Mouse (Mus musculus) lung, postnatal 10 days (tissue): ENCODE measurements at regions not wholly inside any gene's neighbourhood (a gene's known extent, or its start where the extent isn't known, plus 50 kb on each side); places are given as distances from the start of the nearest gene placed in this dataset.

Experiments used
- DNase-seq: peaks from one replicate; pipeline ENCODE4 v3.0.0; 2021

- DNase-seq = no peak
These were observed 307.0 kb downstream of the Pcdh17 start for GRCm38 (mm10) chr14:84750195-84750867.

DNA sequence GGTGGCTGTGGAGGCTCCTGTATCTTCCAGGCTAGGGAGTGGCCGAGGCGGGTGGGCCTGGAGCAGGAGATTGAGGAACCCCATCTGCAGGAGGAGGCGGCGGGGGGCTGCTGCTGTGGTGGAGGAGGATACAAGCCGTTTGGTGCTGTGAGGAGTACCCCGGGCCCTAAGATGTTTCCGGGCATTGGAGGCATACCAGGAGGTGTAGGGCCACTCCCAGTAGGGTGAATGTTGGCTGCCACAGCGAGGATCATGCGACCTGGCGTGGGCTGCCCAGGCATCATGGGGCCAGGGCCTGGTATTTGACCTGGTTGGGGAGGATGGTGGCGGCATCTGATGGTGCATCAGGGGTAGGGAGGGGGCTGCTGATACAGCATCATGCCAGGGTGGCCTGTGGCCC lies 314.2 kb downstream of the Pcdh17 start:
- no peak for DNase-seq

- DNase-seq = peak; percentile 22
These were observed 349.8 kb downstream of the Pcdh17 start for GRCm38 (mm10) chr14:84793157-84793556.

GRCm38 (mm10) chr14:84800925-84801324 lies 357.6 kb downstream of the Pcdh17 start:
- no peak for DNase-seq

DNA sequence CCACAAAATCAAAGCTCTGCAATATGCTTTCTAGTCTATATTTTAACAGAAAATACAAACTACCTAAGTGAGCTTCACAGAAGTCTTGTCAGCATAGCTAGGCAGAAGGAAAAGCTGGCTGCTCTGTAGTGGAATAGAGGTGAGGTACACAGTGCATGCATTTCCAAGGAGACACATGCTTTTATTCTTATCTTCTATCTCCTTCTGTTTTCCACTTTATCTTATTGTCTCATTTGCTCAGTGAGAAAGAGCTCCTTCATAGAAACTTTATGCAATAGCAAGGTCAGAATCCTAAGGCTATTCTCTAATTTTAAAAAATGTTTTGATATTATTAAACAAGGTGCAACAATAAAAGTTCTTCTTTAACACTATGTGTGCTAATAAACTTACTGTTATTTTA lies 359.3 kb downstream of the Pcdh17 start:
- no peak for DNase-seq
